Mouse (Mus musculus) G1E (cell line): ENCODE results near the gene Tapbp.

Experiments
- CTCF ChIP-seq: IDR thresholded peaks from 2 replicates; pipeline ENCODE4 v1.5.1; 2012; ENCODE audit warnings: low read depth, low read length, inconsistent platforms, mixed read lengths
- GATA1 ChIP-seq: IDR thresholded peaks from 2 replicates; pipeline ENCODE4 v1.6.1; 2012; ENCODE audit warnings: borderline replicate concordance, low read length, inconsistent platforms, mixed read lengths
- TAL1 ChIP-seq: conservative IDR thresholded peaks from 2 replicates; pipeline ENCODE4 v1.6.1; 2012; ENCODE audit warnings: low read depth, low read length, inconsistent platforms, mixed read lengths

GRCm38 (mm10) chr17:33915671-33916250, at the start of gene Tapbp, which contains the start of gene Zbtb22:
- TF ChIP-seq TAL1 (no peak), CTCF (no peak), GATA1 (no peak)
